Mouse (Mus musculus) mature B cell (primary cell): ENCODE measurements at regions not wholly inside any gene's neighbourhood (a gene's known extent, or its start where the extent isn't known, plus 50 kb on each side); places are given as distances from the start of the nearest gene placed in this dataset.

Experiments used
- in situ Hi-C: fragments of 300-500 bp; cut with MboI; formaldehyde crosslinking; loops from 2 replicates; pipeline ENCODE4 v1.14.3; 2019

DNA sequence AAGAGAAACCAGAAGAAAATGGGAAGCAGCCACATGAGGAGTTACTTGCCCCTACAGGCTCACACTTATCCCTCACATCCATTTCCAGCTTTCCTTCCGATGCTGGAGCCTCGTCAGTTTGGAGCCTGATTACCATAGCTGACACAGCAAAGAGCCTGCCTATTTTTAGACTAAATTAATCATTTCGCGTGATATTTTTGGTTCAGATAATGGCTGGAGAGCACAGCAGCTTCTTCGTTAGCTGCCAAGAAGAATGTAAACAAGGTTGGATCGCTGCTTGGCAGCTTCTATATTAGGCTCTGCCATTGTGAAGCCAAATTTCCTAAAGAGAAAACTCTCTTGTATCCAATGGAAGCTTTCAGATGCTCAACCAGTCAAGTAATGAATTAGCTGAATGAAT, 676.9 kb upstream of the A1bg start:
- in situ Hi-C loops, result no loop called here

DNA sequence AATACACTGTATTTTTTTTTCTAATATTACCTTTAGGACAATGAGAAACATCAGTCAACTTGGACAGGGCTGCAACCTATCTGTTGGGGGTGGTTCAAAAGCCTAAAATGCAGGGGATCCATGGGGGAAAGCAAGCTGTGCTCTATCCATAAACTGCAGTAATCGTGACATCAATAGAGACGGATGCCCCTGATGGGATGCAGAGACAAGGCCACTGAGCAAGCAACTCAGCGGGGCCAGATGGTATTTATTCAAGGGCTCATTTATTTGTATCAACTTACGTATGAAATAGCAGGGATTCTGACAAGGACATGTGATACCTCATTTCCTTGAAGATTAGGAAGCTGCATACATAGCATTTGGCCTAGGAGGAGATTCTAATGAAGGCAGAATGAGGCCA, 673.5 kb upstream of the A1bg start:
- in situ Hi-C loops, result no loop called here

DNA sequence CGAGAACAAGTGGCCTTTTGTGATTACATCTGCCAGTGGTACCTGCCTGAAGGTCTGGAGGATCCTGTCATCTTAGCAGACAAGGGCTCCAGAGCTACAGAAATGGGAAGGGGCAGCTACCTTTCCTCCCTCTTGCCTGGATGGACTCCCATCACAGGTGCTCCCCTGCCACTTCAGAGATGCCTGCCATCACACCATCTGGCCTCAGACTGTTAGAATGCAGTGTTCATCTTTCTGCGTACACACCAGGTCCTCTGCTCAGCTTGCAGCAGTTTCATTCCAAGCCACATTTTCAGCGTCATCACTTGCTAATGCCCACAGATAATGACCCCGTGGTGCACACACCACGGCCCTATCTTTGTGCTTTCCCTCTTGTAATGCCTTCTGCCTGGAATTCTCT, 666.1 kb upstream of the A1bg start:
- in situ Hi-C loops, result no loop called here

DNA sequence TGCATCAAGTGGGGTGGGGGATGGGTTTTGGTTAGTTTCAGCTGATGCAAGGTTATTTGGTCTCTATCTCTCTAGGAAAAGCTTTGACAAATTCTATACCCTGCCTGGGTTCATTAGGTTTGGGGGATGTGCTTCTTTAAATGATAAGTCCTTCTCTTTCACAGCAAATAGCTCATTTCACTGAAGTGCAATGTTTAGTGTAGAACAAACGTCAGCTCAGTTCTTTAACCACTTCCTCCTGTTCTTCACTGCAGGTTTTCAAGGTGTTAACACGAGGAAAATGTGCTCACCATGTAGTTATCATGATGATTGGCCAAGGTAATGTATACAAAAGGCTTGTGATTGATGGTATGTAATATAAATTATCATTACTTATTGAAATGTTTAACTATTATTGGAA, 659.5 kb upstream of the A1bg start:
- in situ Hi-C loops, result no loop called here

- in situ Hi-C loops, result no loop called here
Observed at GRCm38 (mm10) chr15:61563347-61563746, 640.5 kb upstream of the A1bg start.

- in situ Hi-C loops, result no loop called here
Observed at GRCm38 (mm10) chr15:61562252-61562651, 639.4 kb upstream of the A1bg start.

DNA sequence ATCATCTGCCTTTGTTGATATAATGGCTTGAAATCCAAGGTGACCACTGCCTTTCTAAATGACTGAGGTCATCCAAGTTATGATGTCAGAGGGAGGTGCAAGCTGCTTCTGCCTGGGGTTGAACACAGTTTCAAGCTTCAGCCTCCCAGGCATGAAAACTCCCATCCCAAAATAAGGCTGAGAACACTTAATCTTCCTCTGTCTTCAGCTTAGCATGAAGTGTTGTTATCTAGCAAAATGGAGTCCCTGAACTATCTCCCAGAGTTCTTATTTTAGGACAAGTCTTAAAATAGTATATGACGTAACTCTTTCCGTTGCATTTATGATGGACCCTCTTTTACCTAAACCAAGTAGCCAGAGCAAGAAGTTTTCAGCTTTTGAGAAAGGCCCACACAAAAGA, 631.1 kb upstream of the A1bg start:
- in situ Hi-C loops, result no loop called here

- in situ Hi-C loops, result no loop called here
Observed at GRCm38 (mm10) chr15:61553081-61553680, 630.4 kb upstream of the A1bg start.

- in situ Hi-C loops, result no loop called here
Observed at GRCm38 (mm10) chr15:61551206-61551605, 628.4 kb upstream of the A1bg start.

GRCm38 (mm10) chr15:61548400-61548799, 625.6 kb upstream of the A1bg start:
- in situ Hi-C loops, result loop anchor here (10.0 kb wide), 1 partner anchor 616 kb away; no protein-coding TSS in a partner anchor

DNA sequence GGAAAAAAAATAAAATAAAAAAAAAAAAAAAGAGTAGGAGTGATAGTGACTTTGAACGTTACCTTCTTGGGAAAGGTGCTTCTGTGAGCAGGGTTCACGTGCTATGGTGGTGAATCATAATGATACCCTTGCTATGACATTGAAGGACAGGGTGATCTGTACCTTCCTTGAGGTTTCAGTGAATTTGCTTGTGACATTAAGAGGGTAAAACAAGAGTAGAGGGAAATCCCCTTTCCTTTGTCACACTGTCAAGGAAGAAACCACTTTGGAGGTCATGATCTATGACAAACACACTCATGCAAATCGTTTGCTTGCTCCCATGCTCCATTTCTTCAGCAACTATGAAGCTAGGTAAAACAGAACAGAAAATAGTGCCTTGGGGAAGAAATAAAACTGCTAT, 623.8 kb upstream of the A1bg start:
- in situ Hi-C loops, result loop anchor here (10.0 kb wide), 1 partner anchor 618 kb away; no protein-coding TSS in a partner anchor

GRCm38 (mm10) chr15:61544074-61544473, 621.3 kb upstream of the A1bg start:
- in situ Hi-C loops, result loop anchor here (10.0 kb wide), 1 partner anchor 621 kb away; no protein-coding TSS in a partner anchor

DNA sequence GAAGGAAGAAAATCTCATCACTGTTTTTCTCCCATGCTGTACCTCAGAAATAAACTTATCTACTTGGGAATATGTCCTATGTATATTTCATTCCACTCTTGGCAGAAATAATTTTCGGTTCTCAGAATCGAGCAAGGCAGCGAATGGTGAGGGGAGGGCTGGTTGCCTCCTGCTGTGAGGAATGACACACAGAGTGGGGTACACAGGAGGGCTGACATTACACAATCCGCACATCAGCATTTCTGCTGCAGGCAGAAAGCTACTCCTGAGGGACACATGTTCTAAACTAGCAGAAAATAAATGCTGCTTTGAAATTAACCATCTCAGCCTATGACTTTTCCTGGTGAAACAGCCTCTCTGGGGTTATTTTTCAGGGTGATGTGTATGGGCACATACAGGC, 618.8 kb upstream of the A1bg start:
- in situ Hi-C loops, result loop anchor here (10.0 kb wide), 1 partner anchor 623 kb away; no protein-coding TSS in a partner anchor

DNA sequence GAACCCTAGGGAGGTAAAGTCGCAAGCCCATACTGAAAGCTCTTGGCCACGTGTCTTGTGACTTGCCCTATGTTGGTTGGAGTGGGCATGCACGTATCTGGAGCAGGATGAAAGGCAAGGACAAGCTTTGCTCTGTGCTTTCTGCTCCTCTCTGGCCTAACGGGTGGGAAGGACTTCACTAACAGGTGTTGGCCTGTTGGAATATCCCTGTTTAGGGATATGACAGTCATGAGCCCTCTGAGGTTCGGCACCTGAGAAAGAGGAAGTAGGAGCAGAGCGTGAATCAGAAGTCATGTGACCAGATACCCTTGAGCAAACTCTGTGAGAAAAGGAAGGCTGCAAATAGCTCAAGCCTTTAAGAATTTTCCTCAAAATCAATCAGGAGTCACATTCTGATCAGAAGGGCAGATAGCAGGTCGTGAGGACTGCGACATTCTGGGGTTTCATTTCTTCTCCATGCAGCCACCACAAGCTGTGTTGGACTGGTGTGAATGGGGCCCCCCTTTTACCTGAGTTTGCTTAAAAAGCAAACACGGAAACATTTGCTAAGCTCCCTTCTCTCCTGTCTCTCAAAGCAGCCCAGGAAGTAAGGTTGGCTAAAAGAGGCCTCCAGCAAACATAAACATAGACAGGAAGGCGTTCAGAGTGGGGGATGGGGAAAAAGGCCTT, 618.1 kb upstream of the A1bg start:
- in situ Hi-C loops, result loop anchor here (10.0 kb wide), 1 partner anchor 624 kb away; no protein-coding TSS in a partner anchor

GRCm38 (mm10) chr15:61538930-61539329, 616.1 kb upstream of the A1bg start:
- in situ Hi-C loops, result no loop called here

- in situ Hi-C loops, result no loop called here
Observed at GRCm38 (mm10) chr15:61538169-61538755, 615.5 kb upstream of the A1bg start.

DNA sequence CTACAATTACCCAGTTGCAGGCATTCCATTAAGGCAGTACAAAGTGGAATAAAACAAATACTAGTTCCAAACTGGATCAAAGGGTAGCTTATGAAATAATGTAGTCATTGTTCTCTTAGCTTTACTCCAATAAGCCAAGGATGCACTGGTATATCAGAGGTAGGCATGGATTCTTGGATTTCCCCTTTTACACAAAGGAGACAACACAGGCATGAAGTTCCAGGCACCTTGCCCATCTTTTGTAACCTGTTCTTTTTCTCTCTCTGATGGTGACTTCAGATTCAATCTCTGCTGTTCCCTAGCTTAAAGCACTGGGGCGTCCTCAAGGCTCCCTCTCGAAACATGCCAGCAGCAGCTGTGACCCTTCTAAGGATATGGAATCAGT, 613.5 kb upstream of the A1bg start:
- in situ Hi-C loops, result no loop called here

GRCm38 (mm10) chr15:61535644-61536331, 613.0 kb upstream of the A1bg start:
- in situ Hi-C loops, result no loop called here

DNA sequence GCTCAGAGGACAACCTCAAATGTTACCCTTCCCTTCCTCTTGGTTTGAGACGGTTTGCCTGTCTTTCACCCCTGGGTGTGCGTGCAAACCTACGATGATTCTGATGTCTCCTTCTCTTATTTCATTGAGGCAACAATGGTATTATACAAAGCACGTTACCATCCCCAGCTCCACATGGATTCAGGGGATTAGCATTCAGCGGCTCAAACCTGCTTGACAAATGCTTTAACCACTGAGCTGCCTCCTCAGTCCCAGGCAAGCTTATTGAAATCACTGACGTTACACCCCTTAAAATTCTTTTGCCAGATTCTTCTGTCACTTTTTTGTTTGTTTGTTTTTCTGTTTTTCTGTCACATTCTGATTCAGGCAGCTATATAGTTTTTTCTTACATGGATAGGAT, 612.4 kb upstream of the A1bg start:
- in situ Hi-C loops, result no loop called here

- in situ Hi-C loops, result no loop called here
Observed at GRCm38 (mm10) chr15:61532808-61533207, 610.0 kb upstream of the A1bg start.

- in situ Hi-C loops, result no loop called here
Observed at GRCm38 (mm10) chr15:61532040-61532439, 609.2 kb upstream of the A1bg start.

- in situ Hi-C loops, result no loop called here
Observed at GRCm38 (mm10) chr15:61523036-61523435, 600.2 kb upstream of the A1bg start.

DNA sequence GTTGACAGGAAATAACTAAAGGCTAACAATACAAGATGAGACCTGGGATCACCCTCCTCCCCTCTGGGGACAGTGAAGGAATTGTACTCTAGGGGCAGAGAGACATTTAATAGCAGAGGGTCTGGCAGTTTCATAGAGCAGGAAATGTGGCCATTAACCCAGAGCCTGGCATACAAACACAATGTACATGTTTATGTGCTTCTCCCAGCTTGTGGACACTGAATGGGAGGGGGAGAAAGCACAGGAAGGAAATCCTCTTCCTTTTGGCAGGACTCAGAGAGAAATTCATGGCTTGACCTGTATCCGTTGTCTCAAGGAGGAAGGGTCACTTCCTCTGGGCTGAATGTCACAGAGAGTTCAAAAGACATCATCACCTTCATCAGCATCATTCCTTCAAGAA, 594.5 kb upstream of the A1bg start:
- in situ Hi-C loops, result no loop called here
